Mouse (Mus musculus) ES-E14 (cell line): Measurements from ENCODE around the gene Scfd2.

ENCODE experiments used
- CHD2 ChIP-seq: IDR thresholded peaks from 2 replicates; pipeline ENCODE4 v1.6.1; 2014; ENCODE audit warnings: mild to moderate bottlenecking, low read depth, low read length, inconsistent platforms
- MAFK ChIP-seq: IDR thresholded peaks from 2 replicates; pipeline ENCODE4 v1.6.1; 2014; ENCODE audit warnings: mild to moderate bottlenecking, low read depth, low read length, inconsistent platforms; ENCODE audit not compliant: insufficient read depth
- ZNF384 ChIP-seq: IDR thresholded peaks from 2 replicates; pipeline ENCODE4 v1.6.1; 2012; ENCODE audit warnings: low read depth, low read length, inconsistent platforms

DNA sequence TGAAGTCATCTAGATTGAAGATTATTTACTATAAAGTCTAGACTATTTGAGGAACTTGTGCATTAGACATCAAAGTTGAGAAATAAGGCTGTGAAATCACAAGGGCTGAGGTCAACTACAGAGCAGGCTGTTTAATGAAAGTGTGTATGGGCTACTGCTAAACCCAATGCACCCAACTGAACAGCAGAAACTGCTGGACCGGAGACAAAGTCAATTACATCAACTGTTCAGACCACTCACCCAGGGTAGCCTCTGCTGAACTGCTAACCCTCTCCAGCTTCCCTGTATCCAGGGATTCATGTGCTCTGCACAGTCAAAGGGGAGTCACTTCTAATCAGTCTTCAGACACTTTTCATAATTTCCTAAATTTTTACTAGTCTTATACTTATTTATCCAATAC is 292.2 kb downstream of the Scfd2 start:
- no peak for TF ChIP-seq CHD2
- no peak for TF ChIP-seq MAFK
- no peak for TF ChIP-seq ZNF384
